Mouse (Mus musculus) layer of hippocampus, adult 8-10 months (tissue): ENCODE results near the gene Krtap10-4. TPM values are rescaled to one million over a fixed set of nuclear protein-coding genes. Genes with fewer than 3 reads are reported as not detected.
"Not testable (repeated sequence)": the region's sequence is repeated elsewhere in the genome, so short reads cannot be mapped to it uniquely, and the experiment has no call there.

Experiments used
- DNase-seq, 2 experiments: peaks; one replicate each; pipeline ENCODE4 v3.0.0; 2022; ENCODE audit warnings: low spot score in 2 of 2
- total RNA-seq, 4 experiments: library from RNA; stranded (reverse); gene quantifications; 2 replicates each; pipeline ENCODE4 v1.2.4; 2022

Gene Krtap10-4
- total RNA-seq = not detected

DNA sequence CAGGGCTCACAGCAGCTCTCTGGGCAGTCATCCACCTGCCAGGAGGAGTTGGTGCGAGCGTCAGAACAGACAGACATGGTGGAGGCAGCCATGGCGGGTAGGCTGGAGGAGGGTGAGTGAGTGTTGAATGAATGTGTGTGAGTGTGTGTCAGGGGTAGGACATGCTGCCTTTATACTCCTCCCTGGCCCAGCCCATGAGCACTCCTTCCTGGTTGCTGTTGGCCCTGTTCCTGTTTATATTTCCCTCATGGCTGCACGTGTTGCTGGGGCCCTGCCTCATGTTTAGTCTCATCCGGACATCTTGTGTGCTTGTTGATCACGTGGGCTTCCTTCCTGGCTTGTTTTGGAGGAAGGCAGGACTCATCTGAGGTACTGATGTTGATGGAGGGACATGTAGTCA lies at the start of gene Krtap10-4:
Krtap10-4 (minus strand) TSS at position 145 of the 400 bp plus-strand sequence.
- DNase-seq = no peak

GRCm38 (mm10) chr10:77869651-77870050 lies 42.8 kb upstream of the Krtap10-4 start:
- no peak for DNase-seq

- no peak for DNase-seq
Measured at GRCm38 (mm10) chr10:77867546-77867945, 40.7 kb upstream of the Krtap10-4 start.

DNA sequence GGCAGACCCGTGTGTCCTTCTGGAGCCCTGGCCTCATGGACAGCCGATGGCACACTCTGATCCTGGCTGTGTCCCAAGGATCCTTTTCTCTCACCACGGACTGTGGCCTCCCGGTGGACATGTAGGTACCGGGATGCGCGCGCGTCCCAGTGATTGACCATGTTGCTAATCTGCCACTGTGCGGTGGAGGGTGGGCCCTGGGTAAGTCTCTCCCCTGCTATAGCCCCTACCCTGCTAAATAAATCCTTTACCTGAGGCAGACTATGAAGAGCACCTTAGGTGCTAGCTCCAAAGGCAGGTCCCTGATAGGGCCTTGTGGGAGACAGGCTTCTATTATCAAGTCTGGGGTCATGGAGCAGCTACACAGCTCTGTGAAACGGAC lies 37.9 kb upstream of the Krtap10-4 start:
- no peak for DNase-seq

GRCm38 (mm10) chr10:77864067-77864761 lies 37.3 kb upstream of the Krtap10-4 start:
- no peak for DNase-seq

GRCm38 (mm10) chr10:77861675-77862074 lies 34.8 kb upstream of the Krtap10-4 start, which contains the start of gene Gm3285:
Gene Gm3285, plus strand, starts transcription at chr10:77861975.
- DNase-seq = no peak

DNA sequence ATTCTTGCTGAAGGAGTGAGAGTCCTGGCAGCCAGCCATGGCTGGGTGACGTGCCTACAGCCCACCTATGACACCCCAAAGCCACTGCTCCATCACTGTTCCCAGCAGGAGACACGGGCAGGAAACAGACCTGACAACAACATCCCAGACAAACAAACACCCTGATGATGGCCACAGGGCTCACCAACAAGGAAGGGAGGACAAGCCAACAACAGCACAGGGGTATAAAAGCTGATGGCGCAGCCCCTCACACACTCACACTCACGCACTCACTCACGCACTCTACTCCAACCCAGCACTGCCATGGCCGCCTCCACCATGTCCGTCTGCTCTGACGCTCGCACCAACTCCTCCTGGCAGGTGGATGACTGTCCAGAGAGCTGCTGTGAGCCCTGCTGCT lies 25.7 kb upstream of the Krtap10-4 start, which contains the start of gene Gm10318:
Gm10318 (plus strand) TSS at position 301 of the 400 bp plus-strand sequence.
- no peak for DNase-seq

- DNase-seq = no peak
Measured at GRCm38 (mm10) chr10:77847538-77847937, 20.6 kb upstream of the Krtap10-4 start.

DNA sequence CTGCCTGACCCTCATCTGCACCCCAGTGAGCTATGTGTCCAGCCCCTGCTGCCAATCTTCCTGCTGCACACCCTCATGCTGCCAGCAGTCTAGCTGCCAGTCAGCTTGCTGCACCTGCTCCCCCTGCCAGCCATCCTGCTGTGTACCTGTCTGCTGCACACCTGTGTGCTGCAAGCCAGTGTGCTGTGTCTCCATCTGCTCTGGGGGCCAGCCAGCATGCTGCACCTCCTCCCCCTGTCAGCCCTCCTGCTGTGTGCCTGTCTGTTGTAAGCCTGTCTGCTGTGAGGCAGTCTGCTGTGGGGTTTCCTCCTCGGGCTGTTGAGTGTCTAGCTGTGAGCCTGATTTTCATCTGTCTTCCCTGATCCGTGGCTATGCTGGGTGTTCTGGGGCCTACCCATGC lies 20.1 kb upstream of the Krtap10-4 start:
- no peak for DNase-seq

GRCm38 (mm10) chr10:77846503-77846902 lies 19.6 kb upstream of the Krtap10-4 start, which contains the start of gene Gm36176:
Gene Gm36176, plus strand, starts transcription at chr10:77846803.
- DNase-seq = no peak

DNA sequence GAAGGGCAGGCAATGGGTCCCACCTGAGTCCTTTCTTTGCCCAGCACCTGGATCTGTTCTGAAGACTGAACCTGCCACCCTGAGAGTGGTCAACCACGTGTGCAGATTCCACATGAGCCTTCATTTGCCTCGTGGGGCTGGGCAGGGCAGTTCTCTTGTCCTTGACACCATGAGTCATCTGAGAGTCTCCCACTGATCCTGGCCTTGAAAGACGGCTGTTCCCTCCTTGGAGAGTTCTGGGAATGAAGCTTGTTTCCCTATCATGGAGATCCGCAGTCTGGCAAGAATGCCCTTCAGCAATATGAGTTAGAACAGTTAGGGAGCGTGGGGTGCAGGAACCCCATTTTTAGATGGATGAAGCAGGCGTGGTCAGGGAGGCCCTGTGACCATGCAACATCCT lies 12.1 kb upstream of the Krtap10-4 start:
- DNase-seq = no peak

DNA sequence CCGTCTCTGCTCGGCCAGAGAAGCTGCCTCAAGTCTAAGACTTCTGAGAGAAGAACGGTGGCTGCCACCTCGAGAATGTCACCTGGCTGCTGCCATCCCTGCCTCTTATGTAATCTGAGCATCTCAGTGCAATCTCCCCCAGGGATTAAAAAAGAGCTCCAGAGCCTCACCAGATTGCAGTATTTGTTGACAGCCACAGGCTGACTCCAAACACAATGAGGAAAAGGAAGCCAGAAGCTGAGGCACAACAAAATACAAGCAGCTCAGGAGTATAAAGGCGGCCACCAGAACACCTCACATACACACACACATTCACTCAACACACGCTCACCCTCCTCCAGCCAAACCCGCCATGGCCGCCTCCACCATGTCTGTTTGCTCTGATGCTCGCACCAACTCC lies 8.8 kb upstream of the Krtap10-4 start, which contains the start of gene Krtap10-10:
Krtap10-10 (plus strand) TSS at position 301 of the 400 bp plus-strand sequence.
- DNase-seq = no peak

DNA sequence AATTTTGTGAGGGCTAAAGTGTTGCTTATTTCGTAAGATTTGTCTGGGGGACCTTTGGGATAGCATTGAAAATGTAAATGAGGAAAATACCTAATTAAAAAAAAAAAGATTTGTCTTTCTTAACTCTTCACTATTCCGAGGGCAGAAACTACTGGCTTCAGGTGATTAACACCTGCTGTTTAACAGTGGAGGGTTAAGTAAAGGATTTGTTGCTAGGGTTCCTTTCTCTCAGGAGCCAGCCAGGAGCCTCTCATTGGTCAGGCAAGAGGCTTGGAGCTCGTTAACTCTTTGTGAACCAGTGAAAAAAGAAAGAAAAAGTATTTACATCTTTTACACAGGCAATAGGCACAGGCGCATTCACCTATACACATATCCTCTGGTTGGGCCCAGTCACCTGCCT lies 7.7 kb downstream of the Krtap10-4 start:
- no peak for DNase-seq

GRCm38 (mm10) chr10:77818523-77818922 lies 8.4 kb downstream of the Krtap10-4 start:
- no peak for DNase-seq

DNA sequence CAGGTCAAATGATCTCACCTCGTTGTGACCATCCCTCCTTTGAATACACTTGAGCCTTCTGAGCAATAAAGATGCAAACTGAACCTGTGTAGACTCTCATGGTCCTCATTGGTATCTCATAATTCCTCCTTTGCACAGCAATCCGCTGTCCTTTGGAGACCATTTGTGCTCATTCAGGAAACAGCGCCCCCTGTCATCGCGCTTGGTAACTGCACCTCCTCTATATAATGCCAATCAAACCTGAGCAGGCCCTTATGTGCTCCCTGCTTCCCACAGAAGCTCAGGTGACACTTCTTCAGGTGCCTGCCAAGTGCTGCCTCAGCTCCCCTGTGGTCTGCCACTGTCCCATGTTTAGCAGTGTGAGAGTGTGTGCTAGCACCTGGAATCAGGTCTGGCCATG lies 11.4 kb downstream of the Krtap10-4 start:
- no peak for DNase-seq

DNA sequence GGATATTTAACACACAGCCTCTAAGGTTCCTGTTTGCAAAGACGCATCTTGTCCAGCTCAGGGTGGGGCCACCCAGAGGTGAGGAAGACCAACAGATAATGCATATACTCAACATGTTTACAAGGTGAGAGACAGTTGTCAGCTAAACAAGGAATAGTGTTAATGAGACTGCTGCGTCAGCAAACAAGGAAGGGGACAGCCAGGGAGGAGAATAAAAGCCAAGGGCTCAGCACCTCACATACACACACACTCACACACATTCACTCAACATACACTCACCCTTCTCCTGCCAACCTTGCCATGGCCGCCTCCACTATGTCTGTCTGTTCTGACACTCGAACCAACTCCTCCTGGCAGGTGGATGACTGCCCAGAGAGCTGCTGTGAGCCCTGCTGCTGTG lies 12.5 kb downstream of the Krtap10-4 start, which contains the start of gene Gm2696:
Gm2696 (plus strand) TSS at position 301 of the 400 bp plus-strand sequence.
- DNase-seq = no peak

DNA sequence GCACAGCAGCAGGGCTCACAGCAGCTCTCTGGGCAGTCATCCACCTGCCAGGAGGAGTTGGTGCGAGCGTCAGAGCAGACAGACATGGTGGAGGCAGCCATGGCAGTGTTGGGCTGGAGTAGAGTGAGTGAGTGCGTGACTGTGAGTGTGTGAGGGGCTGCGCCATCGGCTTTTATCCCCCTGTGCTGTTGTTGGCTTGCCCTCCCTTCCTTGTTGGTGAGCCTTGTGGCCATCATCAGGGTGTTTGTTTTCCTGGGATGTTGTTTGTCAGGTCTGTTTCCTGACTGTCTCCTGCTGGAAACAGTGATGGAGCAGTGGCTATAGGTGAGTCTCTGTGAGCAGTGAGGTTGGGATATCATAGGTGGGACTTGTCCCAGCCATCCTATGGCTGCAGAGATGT lies 15.2 kb downstream of the Krtap10-4 start, which contains the start of gene Gm9507:
Gm9507 (minus strand) TSS at position 101 of the 400 bp plus-strand sequence.
- no peak for DNase-seq

GRCm38 (mm10) chr10:77804095-77804494 lies 22.8 kb downstream of the Krtap10-4 start:
- DNase-seq = no peak

GRCm38 (mm10) chr10:77798921-77799508 lies 27.9 kb downstream of the Krtap10-4 start, which contains the start of gene Gm19668:
Gene Gm19668, minus strand, starts transcription at chr10:77799133.
- DNase-seq = no peak

DNA sequence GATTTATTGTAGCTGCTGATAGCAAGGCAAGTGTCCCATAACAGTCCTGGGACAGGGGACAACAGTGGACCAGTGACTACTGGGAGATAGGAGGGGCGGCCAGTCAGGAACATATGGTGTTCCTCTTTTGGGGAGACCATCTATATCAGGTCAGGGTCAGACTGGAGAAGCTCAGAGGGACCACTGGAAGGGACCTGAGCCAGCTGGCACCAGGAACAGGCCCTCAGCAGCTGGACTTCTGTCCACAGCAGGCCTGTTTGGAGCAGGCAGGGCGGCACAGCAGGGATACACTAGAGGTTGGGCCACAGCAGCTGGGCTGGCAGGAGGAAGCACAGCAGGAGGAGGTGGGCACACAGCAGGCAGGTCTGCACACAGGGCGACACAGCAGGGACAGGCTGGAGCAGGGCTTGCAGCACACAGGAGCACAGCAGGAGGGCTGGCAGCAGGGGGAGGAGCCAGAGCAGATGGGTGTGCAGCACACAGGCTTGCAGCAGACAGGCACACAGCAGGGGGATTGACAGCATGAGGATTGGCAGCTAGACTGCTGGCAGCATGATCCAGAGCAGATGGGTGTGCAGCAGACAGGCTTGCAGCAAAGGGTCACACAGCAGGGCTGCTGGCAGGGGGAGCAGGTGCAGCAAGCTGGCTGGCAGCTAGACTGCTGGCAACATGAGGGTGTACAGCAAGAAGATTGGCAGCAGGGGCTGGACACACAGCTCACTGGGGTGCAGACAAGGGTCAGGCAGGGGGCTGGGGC lies 28.6 kb downstream of the Krtap10-4 start:
- not testable (repeated sequence) for DNase-seq

GRCm38 (mm10) chr10:77797677-77798076 lies 29.2 kb downstream of the Krtap10-4 start:
- DNase-seq = no peak

DNA sequence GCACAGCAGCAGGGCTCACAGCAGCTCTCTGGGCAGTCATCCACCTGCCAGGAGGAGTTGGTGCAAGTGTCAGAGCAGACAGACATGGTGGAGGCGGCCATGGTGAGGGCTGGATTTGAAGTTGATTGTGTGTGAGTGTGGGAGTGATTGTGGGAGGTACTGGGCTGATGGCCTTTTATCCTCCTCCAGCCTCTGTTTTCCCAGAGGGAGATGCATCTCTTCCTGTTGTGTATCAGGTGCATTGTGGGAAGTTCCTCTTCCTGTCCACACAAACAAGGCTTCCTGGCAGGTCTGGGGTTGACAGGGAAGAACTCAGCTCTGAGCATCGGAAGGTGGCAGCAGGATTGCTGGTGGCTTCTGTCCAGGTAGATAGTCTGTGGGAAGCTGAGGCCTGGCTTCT lies 31.9 kb downstream of the Krtap10-4 start, which contains the start of gene Gm9639:
Gm9639 (minus strand) TSS at position 101 of the 400 bp plus-strand sequence.
- DNase-seq = no peak
